Mouse (Mus musculus): ENCODE results near the gene H3f3b. TPM values are rescaled to one million over a fixed set of nuclear protein-coding genes. Genes with fewer than 3 reads are reported as not detected.
A peak's percentile ranks its signal among the peaks of the same experiment; 100 is the strongest.

The H3f3b gene
- polyA plus RNA-seq, 1 experiment from 2014 or later: 1,708 TPM

DNA sequence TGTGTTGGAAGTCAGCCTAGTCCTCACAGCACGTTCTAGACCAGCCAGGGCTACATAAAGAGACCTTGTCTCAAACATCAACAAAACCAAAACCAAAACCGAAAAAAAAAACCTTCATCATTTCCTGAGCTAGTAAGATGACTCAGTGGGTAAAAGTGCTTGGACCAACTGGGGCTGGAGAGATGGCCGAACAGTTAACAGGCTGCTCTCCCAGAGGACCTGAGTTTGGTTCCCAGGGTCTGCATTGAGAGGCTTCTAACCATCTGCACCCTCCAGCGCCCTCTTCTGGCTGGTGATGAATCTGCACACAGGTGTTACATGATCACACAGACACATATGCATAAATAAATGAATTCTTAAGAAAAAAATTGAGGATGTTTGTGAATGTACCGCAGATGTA is 43.7 kb upstream of the H3f3b start:
- no peaks in the 10 kb centered on the region for H3K4me1 ChIP-seq (ENCODE audit: insufficient read depth, low read depth, low read length)
- no peak for DNase-seq (ENCODE audit: low spot score)
- WGBS: 51% methylated on average over 5 of the region's 5 CpGs
- H3K9ac ChIP-seq (replicated peaks; ENCODE audit: low read depth): no peak overlapping the region
- no peak for ATAC-seq
- H3K27me3 ChIP-seq (replicated peaks; ENCODE audit: insufficient read depth, low read length): no peaks in the 10 kb centered on the region
- H3K27ac ChIP-seq (ENCODE audit: low read length): no peak overlapping the region
- TF ChIP-seq EP300 (IDR thresholded peaks at IDR 0.05) (no peak), CTCF (IDR thresholded peaks at IDR 0.05) (peak; percentile 62)
- H3K4me3 ChIP-seq (ENCODE audit: low read depth, low read length): no peak overlapping the region
- H3K9me3 ChIP-seq (ENCODE audit: low read length): no peaks in the 10 kb centered on the region
- no peaks in the 10 kb centered on the region for H3K36me3 ChIP-seq (ENCODE audit: insufficient read depth, low read length)
- H3K4me2 ChIP-seq (replicated peaks; ENCODE audit: low read depth, low read length): no peak overlapping the region

DNA sequence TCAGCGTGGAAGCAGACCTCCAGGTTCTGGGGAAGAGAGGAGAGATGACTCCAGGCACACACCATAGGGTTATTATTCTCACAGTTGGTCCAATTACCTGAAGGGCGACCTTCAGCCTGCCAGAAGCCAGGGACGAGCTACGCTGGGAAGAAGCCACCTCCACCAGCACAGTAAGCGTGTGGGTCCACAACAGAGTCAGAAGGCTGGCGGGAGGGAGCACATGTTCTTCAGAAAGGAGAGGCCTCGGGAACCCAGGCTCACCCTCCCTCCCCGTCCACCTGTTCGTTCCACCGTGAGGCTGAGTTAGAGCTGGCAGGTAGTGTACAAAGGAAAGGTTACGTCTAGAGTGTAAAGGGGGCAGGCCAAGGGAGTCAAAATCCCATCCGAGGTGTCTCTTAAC is 37.6 kb upstream of the H3f3b start:
- no peaks in the 10 kb centered on the region for H3K4me1 ChIP-seq (ENCODE audit: insufficient read depth, low read depth, low read length)
- no peak overlapping the region for H3K9ac ChIP-seq (replicated peaks; ENCODE audit: low read depth)
- no peak for ATAC-seq
- no peaks in the 10 kb centered on the region for H3K27me3 ChIP-seq (replicated peaks; ENCODE audit: insufficient read depth, low read length)
- TF ChIP-seq CTCF (IDR thresholded peaks at IDR 0.05) (no peak), EP300 (IDR thresholded peaks at IDR 0.05) (no peak)
- no peaks in the 10 kb centered on the region; the same call in 1 of the 2 replicates for H3K36me3 ChIP-seq (ENCODE audit: insufficient read depth, low read length)
- no peak overlapping the region for H3K27ac ChIP-seq (ENCODE audit: low read length)
- DNase-seq (ENCODE audit: low spot score): no peak
- H3K4me3 ChIP-seq (ENCODE audit: low read depth, low read length): no peak overlapping the region
- no peaks in the 10 kb centered on the region for H3K9me3 ChIP-seq (ENCODE audit: low read length)
- 80% methylated on average over 12 of the region's 12 CpGs for WGBS
- no peak overlapping the region for H3K4me2 ChIP-seq (replicated peaks; ENCODE audit: low read depth, low read length)

DNA sequence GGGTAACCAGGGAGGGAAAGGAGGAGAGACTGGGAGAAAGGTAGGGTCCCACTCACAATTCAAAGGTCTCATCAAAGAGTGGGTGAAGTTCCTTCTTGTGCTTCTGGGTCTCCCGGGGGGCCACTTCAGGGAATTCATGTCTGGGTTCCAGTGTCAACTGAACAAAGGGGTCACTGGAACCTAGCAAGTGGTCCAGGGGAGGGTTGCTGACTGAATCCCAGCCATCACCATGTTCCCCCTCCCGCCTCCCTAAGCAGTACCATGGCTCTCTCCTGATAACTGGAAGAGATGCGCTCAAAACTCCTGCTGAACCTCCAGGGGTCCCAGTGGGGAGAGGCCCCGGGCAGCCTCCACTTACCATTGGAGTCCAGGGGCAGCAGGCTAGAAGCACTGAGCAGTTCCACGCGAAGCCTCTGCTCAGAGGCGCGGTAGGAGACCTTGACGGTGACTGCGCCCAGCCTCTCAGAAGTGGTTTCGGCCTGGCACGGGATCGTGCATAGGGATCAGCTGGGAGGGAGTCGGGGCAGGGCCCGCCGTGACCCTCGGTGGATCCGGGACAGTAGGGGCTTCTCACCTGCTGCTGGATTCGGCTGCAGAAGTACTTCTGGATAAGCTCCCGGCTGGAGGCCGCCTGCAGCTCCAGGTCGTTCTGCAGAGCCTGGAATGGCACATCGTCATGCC is 36.6 kb upstream of the H3f3b start:
- Histone ChIP-seq H3K9me3 (ENCODE audit: low read length) (no peaks in the 10 kb centered on the region), H3K4me3 (ENCODE audit: low read depth, low read length) (no peak overlapping the region), H3K27ac (ENCODE audit: low read length) (no peak overlapping the region), H3K4me2 (replicated peaks; ENCODE audit: low read depth, low read length) (no peak overlapping the region), H3K27me3 (replicated peaks; ENCODE audit: insufficient read depth, low read length) (no peaks in the 10 kb centered on the region), H3K4me1 (ENCODE audit: insufficient read depth, low read depth, low read length) (no peaks in the 10 kb centered on the region), H3K36me3 (ENCODE audit: insufficient read depth, low read length) (peaks cover 8% of the 10 kb centered on the region; the same call in 1 of the 2 replicates), H3K9ac (replicated peaks; ENCODE audit: low read depth) (no peak overlapping the region)
- ATAC-seq: no peak
- DNase-seq (ENCODE audit: low spot score): no peak
- WGBS: 58% methylated on average over 23 of the region's 23 CpGs
- TF ChIP-seq EP300 (IDR thresholded peaks at IDR 0.05) (no peak), CTCF (IDR thresholded peaks at IDR 0.05) (no peak)

DNA sequence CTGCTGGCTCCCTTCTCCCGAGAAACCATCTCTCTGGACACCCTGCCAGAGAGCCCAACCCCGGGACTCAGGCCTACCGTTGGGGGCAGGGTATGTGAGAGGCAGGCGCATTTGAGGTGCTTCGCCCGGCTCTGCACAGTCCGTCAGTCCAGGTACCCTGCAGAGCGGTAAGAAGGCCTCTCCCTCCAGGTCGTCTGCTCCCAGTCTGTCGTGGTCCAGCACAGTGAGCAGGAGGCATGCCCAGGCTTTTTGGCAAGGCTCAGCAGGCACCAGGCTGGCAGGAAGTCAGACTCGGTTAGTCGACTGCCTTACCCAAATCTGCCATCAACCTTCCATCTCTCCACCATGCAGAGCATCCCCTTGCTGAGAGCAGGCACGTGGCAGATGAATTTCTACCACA is 35.8 kb upstream of the H3f3b start:
- 60% methylated on average over 13 of the region's 13 CpGs for WGBS
- H3K9me3 ChIP-seq (ENCODE audit: low read length): no peaks in the 10 kb centered on the region

DNA sequence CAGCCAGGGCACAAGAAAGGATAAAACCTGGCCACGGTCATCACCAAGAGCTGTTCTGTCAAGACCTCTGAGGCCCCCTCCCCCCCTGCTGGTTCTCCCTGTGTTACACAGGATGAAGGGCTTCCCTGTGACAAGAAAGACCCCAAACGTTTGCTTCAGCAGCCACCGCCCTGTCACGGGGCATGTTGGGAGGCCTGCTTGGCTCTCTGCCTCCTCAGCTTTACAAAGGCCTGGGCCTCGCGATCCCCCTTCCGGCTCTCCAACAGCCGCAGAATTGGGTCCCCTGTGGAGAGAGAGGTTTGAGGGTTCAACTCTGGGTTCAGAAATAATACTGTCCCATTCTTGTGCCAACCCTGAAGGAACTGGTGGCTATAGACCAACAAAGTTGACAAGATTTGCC is 34.8 kb upstream of the H3f3b start:
- DNase-seq (ENCODE audit: low spot score): no peak
- 67% methylated on average over 8 of the region's 8 CpGs for WGBS
- TF ChIP-seq EP300 (IDR thresholded peaks at IDR 0.05) (no peak), CTCF (IDR thresholded peaks at IDR 0.05) (no peak)

More for the DNA sequence above, 35.8 kb upstream of the H3f3b start:
- DNase-seq (ENCODE audit: low spot score) (no peak), ATAC-seq (no peak)
- Histone ChIP-seq H3K4me2 (replicated peaks; ENCODE audit: low read depth, low read length) (no peak overlapping the region), H3K4me3 (ENCODE audit: low read depth, low read length) (no peak overlapping the region), H3K9ac (replicated peaks; ENCODE audit: low read depth) (no peak overlapping the region), H3K36me3 (ENCODE audit: insufficient read depth, low read length) (peaks cover 8% of the 10 kb centered on the region), H3K4me1 (ENCODE audit: insufficient read depth, low read depth, low read length) (no peaks in the 10 kb centered on the region), H3K27me3 (replicated peaks; ENCODE audit: insufficient read depth, low read length) (no peaks in the 10 kb centered on the region), H3K27ac (ENCODE audit: low read length) (no peak overlapping the region)
- TF ChIP-seq CTCF (IDR thresholded peaks at IDR 0.05) (no peak), EP300 (IDR thresholded peaks at IDR 0.05) (no peak)

DNA sequence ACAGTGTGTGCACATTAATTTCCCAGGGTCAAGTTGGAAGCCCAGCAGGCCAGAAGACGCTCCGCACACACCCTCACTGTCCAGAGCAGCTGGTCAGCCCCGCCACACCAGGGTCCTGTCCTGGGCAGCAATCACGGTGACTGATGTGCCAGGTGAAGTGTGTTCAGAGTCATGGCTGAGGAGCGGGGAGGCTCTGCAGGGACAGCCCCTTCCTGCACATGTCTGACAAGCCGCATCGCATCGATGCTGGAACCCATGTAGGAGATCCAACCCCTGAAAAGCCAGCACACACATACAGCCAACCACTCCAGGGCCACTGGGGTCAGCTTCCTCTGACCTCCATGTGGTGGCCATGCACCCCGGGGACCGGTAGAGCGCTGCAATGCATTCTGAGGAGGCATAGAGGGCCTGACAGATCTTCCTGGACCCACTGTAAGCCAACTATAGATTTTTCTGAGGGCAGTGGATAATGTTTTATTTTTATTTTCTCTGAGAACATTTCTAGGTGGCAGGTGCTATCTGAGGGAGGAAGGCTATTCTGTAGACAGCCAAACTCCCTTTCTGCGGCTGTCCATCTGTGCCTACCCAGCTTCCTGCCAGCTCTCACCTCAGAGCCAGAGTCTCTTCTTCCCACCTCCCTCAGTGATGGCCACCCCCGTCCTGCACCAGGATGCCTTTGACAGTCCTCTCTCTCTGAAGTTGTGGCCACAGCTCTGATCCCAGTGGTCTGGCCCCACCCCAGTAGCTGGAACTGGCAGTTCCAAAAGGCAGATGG is 34.1 kb upstream of the H3f3b start:
- H3K36me3 ChIP-seq (ENCODE audit: insufficient read depth, low read length): peaks cover 14% of the 10 kb centered on the region
- WGBS: 78% methylated on average over 13 of the region's 13 CpGs
- H3K4me2 ChIP-seq (replicated peaks; ENCODE audit: low read depth, low read length): no peak overlapping the region
- H3K27me3 ChIP-seq (replicated peaks; ENCODE audit: insufficient read depth, low read length): no peaks in the 10 kb centered on the region
- no peak for TF ChIP-seq EP300 (IDR thresholded peaks at IDR 0.05)
- TF ChIP-seq CTCF (IDR thresholded peaks at IDR 0.05): no peak
- ATAC-seq (no peak), DNase-seq (ENCODE audit: low spot score) (no peak)
- no peak overlapping the region for H3K4me3 ChIP-seq (ENCODE audit: low read depth, low read length)
- no peak overlapping the region for H3K9ac ChIP-seq (replicated peaks; ENCODE audit: low read depth)
- no peaks in the 10 kb centered on the region for H3K4me1 ChIP-seq (ENCODE audit: insufficient read depth, low read depth, low read length)
- no peaks in the 10 kb centered on the region for H3K9me3 ChIP-seq (ENCODE audit: low read length)
- peak overlapping the region; percentile 89 for H3K27ac ChIP-seq (ENCODE audit: low read length)

More for the DNA sequence above, 34.8 kb upstream of the H3f3b start:
- Histone ChIP-seq H3K36me3 (ENCODE audit: insufficient read depth, low read length) (peaks cover 8% of the 10 kb centered on the region), H3K9me3 (ENCODE audit: low read length) (no peaks in the 10 kb centered on the region), H3K4me2 (replicated peaks; ENCODE audit: low read depth, low read length) (no peak overlapping the region), H3K4me3 (ENCODE audit: low read depth, low read length) (no peak overlapping the region), H3K27ac (ENCODE audit: low read length) (no peak overlapping the region), H3K27me3 (replicated peaks; ENCODE audit: insufficient read depth, low read length) (no peaks in the 10 kb centered on the region), H3K4me1 (ENCODE audit: insufficient read depth, low read depth, low read length) (no peaks in the 10 kb centered on the region), H3K9ac (replicated peaks; ENCODE audit: low read depth) (no peak overlapping the region)
- ATAC-seq: no peak

All from lung, postnatal 0 days (tissue).